Mouse (Mus musculus) ES-Bruce4 (cell line): ENCODE data around the gene Gm21969.

Source experiments
- CTCF ChIP-seq: IDR thresholded peaks from one replicate; pipeline ENCODE4 v1.8.1; 2011; ENCODE audit warnings: low read depth, low read length
- POLR2A ChIP-seq: IDR thresholded peaks from one replicate; pipeline ENCODE4 v1.8.1; 2011; ENCODE audit warnings: low read length; ENCODE audit not compliant: insufficient read depth

GRCm38 (mm10) chr4:139608975-139609374 lies 6.0 kb downstream of the Gm21969 start:
- no peak for TF ChIP-seq POLR2A
- TF ChIP-seq CTCF: no peak
